In genomic region chr10:80543873-80544272, GRCm38 (mm10) we compare ENCODE assay signal across 13 mouse cellular contexts.
"Had no signal": no experiment of that assay in that cellular context is flagged by ENCODE, and none has a peak within 500 bp of the region (broad histone marks: within the 10 kb centered on the region; RNA-seq: fewer than 3 reads in every experiment).

No protein-coding gene starts in this region.

- DNase-seq: gastrocnemius, postnatal 14 days; gastrocnemius, postnatal 36 days; heart, adult 11 months; heart, adult 2 months; heart, postnatal 14 days; heart, postnatal 36 days; kidney, adult 11 months; kidney, adult 2 months; kidney, adult 9 months; kidney, postnatal 14 days had no signal

- ATAC-seq: hindbrain, postnatal 0 days; intestine, embryonic 16.5 days; liver, embryonic 12.5 days had no signal
